Mouse (Mus musculus): ENCODE results near the gene Trmt61a. TPM values are rescaled to one million over a fixed set of nuclear protein-coding genes. Genes with fewer than 3 reads are reported as not detected.

The Trmt61a gene
- total and polyA plus RNA-seq, 2 experiments from 2014 or later, result 10.9 to 15.9 TPM

GRCm38 (mm10) chr12:111669000-111669788 is 8.7 kb upstream of the Trmt61a start:
- 0 out of 2 replicates have a peak overlapping the region, but pooled peaks have one; percentile 10 for H3K9ac ChIP-seq
- H3K9me3 ChIP-seq (ENCODE audit: low read length), result no peaks in the 10 kb centered on the region
- TF ChIP-seq CTCF (IDR thresholded peaks at IDR 0.05; ENCODE audit: low read depth), result no peak
- peak overlapping the region; percentile 93 for H3K4me2 ChIP-seq (ENCODE audit: low read depth)
- ATAC-seq (no peak), DNase-seq (no peak)
- peaks cover 20% of the 10 kb centered on the region; the same call in 1 of the 2 replicates for H3K36me3 ChIP-seq (ENCODE audit: insufficient read depth)
- H3K4me3 ChIP-seq (ENCODE audit: low read depth, low read length), result peak overlapping the region; percentile 11; the same call in 1 of the 2 replicates
- H3K27me3 ChIP-seq (ENCODE audit: insufficient read depth, low read length), result no peaks in the 10 kb centered on the region
- H3K27ac ChIP-seq (ENCODE audit: low read depth, low read length), result peak overlapping the region; percentile 62
- H3K4me1 ChIP-seq (ENCODE audit: insufficient read depth), result peaks cover 19% of the 10 kb centered on the region
- 48% methylated on average over 23 of the region's 23 CpGs for WGBS

- Histone ChIP-seq H3K9me3 (ENCODE audit: low read length) (no peaks in the 10 kb centered on the region), H3K4me1 (ENCODE audit: insufficient read depth) (peaks cover 19% of the 10 kb centered on the region), H3K9ac (peak overlapping the region; percentile 97), H3K27ac (ENCODE audit: low read depth, low read length) (no peak overlapping the region), H3K36me3 (ENCODE audit: insufficient read depth) (peaks cover 20% of the 10 kb centered on the region; the same call in 1 of the 2 replicates), H3K27me3 (ENCODE audit: insufficient read depth, low read length) (no peaks in the 10 kb centered on the region), H3K4me2 (ENCODE audit: low read depth) (peak overlapping the region; percentile 93), H3K4me3 (ENCODE audit: low read depth, low read length) (peak overlapping the region; percentile 82)
- 27% methylated on average over 8 of the region's 8 CpGs for WGBS
- DNase-seq (no peak), ATAC-seq (no peak)
- no peak for TF ChIP-seq CTCF (IDR thresholded peaks at IDR 0.05; ENCODE audit: low read depth)
Observed at GRCm38 (mm10) chr12:111669961-111670360, 7.9 kb upstream of the Trmt61a start.

- DNase-seq (no peak), ATAC-seq (no peak)
- Histone ChIP-seq H3K27ac (ENCODE audit: low read depth, low read length) (0 out of 2 replicates have a peak overlapping the region, but pooled peaks have one; percentile 35), H3K27me3 (ENCODE audit: insufficient read depth, low read length) (no peaks in the 10 kb centered on the region), H3K4me2 (ENCODE audit: low read depth) (peak overlapping the region; percentile 93), H3K9me3 (ENCODE audit: low read length) (no peaks in the 10 kb centered on the region), H3K36me3 (ENCODE audit: insufficient read depth) (peaks cover 17% of the 10 kb centered on the region; the same call in 1 of the 2 replicates), H3K4me1 (ENCODE audit: insufficient read depth) (peaks cover 19% of the 10 kb centered on the region), H3K9ac (peak overlapping the region; percentile 97), H3K4me3 (ENCODE audit: low read depth, low read length) (peak overlapping the region; percentile 82)
- no peak for TF ChIP-seq CTCF (IDR thresholded peaks at IDR 0.05; ENCODE audit: low read depth)
- 2% methylated on average over 29 of the region's 29 CpGs for WGBS
Observed at GRCm38 (mm10) chr12:111670371-111670971, 7.4 kb upstream of the Trmt61a start.

- no peaks in the 10 kb centered on the region for H3K9me3 ChIP-seq (ENCODE audit: low read length)
- no peak for TF ChIP-seq CTCF (IDR thresholded peaks at IDR 0.05; ENCODE audit: low read depth)
- peak overlapping the region; percentile 82 for H3K4me3 ChIP-seq (ENCODE audit: low read depth, low read length)
- H3K36me3 ChIP-seq (ENCODE audit: insufficient read depth), result peaks cover 17% of the 10 kb centered on the region; the same call in 1 of the 2 replicates
- H3K9ac ChIP-seq, result peak overlapping the region; percentile 97
- WGBS, result 2% methylated on average over 34 of the region's 35 CpGs
- peaks cover 19% of the 10 kb centered on the region for H3K4me1 ChIP-seq (ENCODE audit: insufficient read depth)
- peak; percentile 16; the same call in 1 of the 2 replicates for ATAC-seq
- H3K4me2 ChIP-seq (ENCODE audit: low read depth), result peak overlapping the region; percentile 93
- no peaks in the 10 kb centered on the region for H3K27me3 ChIP-seq (ENCODE audit: insufficient read depth, low read length)
- peak overlapping the region; percentile 91 for H3K27ac ChIP-seq (ENCODE audit: low read depth, low read length)
- peak; percentile 54 for DNase-seq
Observed at GRCm38 (mm10) chr12:111670976-111671375, 6.9 kb upstream of the Trmt61a start.

GRCm38 (mm10) chr12:111671431-111671902 is 6.4 kb upstream of the Trmt61a start:
- H3K4me2 ChIP-seq (ENCODE audit: low read depth), result peak overlapping the region; percentile 93
- 4% methylated on average over 34 of the region's 34 CpGs for WGBS
- DNase-seq, result peak; percentile 87
- H3K4me1 ChIP-seq (ENCODE audit: insufficient read depth), result peaks cover 19% of the 10 kb centered on the region
- TF ChIP-seq CTCF (IDR thresholded peaks at IDR 0.05; ENCODE audit: low read depth), result no peak
- H3K27me3 ChIP-seq (ENCODE audit: insufficient read depth, low read length), result no peaks in the 10 kb centered on the region
- H3K9me3 ChIP-seq (ENCODE audit: low read length), result no peaks in the 10 kb centered on the region
- peak overlapping the region; percentile 82 for H3K4me3 ChIP-seq (ENCODE audit: low read depth, low read length)
- H3K27ac ChIP-seq (ENCODE audit: low read depth, low read length), result peak overlapping the region; percentile 91
- peak; percentile 70 for ATAC-seq
- peaks cover 17% of the 10 kb centered on the region; the same call in 1 of the 2 replicates for H3K36me3 ChIP-seq (ENCODE audit: insufficient read depth)
- peak overlapping the region; percentile 97 for H3K9ac ChIP-seq

GRCm38 (mm10) chr12:111672176-111672575 is 5.7 kb upstream of the Trmt61a start, which contains the start of gene Ckb:
Gene Ckb (minus strand): TSS chr12:111672338.
- H3K4me2 ChIP-seq (ENCODE audit: low read depth), result peak within 1 kb of the TSS; percentile 93
- 4% methylated on average over 31 of the region's 31 CpGs for WGBS
- peak within 1 kb of the TSS; percentile 82 for H3K4me3 ChIP-seq (ENCODE audit: low read depth, low read length)
- H3K36me3 ChIP-seq (ENCODE audit: insufficient read depth), result peaks cover 10% of the 10 kb centered on the region; the same call in 1 of the 2 replicates
- ATAC-seq (peak; percentile 91), DNase-seq (peak; percentile 96)
- H3K4me1 ChIP-seq (ENCODE audit: insufficient read depth), result peaks cover 22% of the 10 kb centered on the region
- peak within 1 kb of the TSS; percentile 97 for H3K9ac ChIP-seq
- peak; percentile 26; the same call in 1 of the 2 replicates for TF ChIP-seq CTCF (IDR thresholded peaks at IDR 0.05; ENCODE audit: low read depth)
- no peaks in the 10 kb centered on the region for H3K27me3 ChIP-seq (ENCODE audit: insufficient read depth, low read length)
- H3K9me3 ChIP-seq (ENCODE audit: low read length), result no peaks in the 10 kb centered on the region
- H3K27ac ChIP-seq (ENCODE audit: low read depth, low read length), result peak within 1 kb of the TSS; percentile 91
